Mouse (Mus musculus) liver, postnatal 0 days (tissue): ENCODE measurements around the gene Ces2c.
"Not testable (repeated sequence)": the region's sequence is repeated elsewhere in the genome, so short reads cannot be mapped to it uniquely, and the experiment has no call there.

ENCODE experiments used
- CTCF ChIP-seq: sonication (generic); IDR thresholded peaks from 2 replicates; pipeline ENCODE4 v1.5.1; 2016; ENCODE audit warnings: antibody characterized with exemption, low read depth
- EP300 ChIP-seq: IDR thresholded peaks from 2 replicates; pipeline ENCODE4 v1.6.1; 2016; ENCODE audit warnings: antibody characterized with exemption, low read depth, mild to moderate bottlenecking

GRCm38 (mm10) chr8:104868876-104869275, 22.0 kb downstream of the Ces2c start:
- not testable (repeated sequence) for TF ChIP-seq EP300, CTCF
